Mouse (Mus musculus) forebrain, embryonic 10.5 days (tissue): Measurements from ENCODE around the gene Gm12888. TPM values are rescaled to one million over a fixed set of nuclear protein-coding genes. Genes with fewer than 3 reads are reported as not detected.
"Not testable (repeated sequence)": the region's sequence is repeated elsewhere in the genome, so short reads cannot be mapped to it uniquely, and the experiment has no call there.

ENCODE experiments used
- DNase-seq: peaks from one replicate; pipeline ENCODE4 v3.0.0-alpha.2; 2017; ENCODE audit warnings: low spot score; ENCODE audit errors: extremely low spot score
- H3K27ac ChIP-seq: fragments of 300-500 bp; sonication (generic); 2 replicates; pipeline ENCODE4 v1.5.1; 2016; ENCODE audit warnings: mild to moderate bottlenecking
- H3K27me3 ChIP-seq: fragments of 300-500 bp; sonication (generic); 2 replicates; pipeline ENCODE4 v1.6.1; 2016; ENCODE audit warnings: mild to moderate bottlenecking; ENCODE audit not compliant: poor library complexity, severe bottlenecking
- H3K36me3 ChIP-seq: fragments of 300-500 bp; sonication (generic); replicated peaks from 2 replicates; pipeline ENCODE4 v1.6.1; 2016; ENCODE audit warnings: mild to moderate bottlenecking, moderate library complexity
- H3K4me1 ChIP-seq: fragments of 300-500 bp; sonication (generic); 2 replicates; pipeline ENCODE4 v1.6.1; 2016
- H3K4me3 ChIP-seq: fragments of 300-500 bp; sonication (generic); 2 replicates; pipeline ENCODE4 v1.5.1; 2016; ENCODE audit warnings: mild to moderate bottlenecking, moderate library complexity
- H3K9me3 ChIP-seq: fragments of 300-500 bp; sonication (generic); 2 replicates; pipeline ENCODE4 v1.6.1; 2016; ENCODE audit warnings: mild to moderate bottlenecking, moderate library complexity
- WGBS: fragments of 180-500 bp; shearing (Covaris S2); methylation state at CpG from one replicate; pipeline ENCODE4 v1.1.7; 2016; 5-methylcytosine and 5-hydroxymethylcytosine counted together
- polyA plus RNA-seq: library from polyadenylated mRNA; unstranded; fragments of >200 nt; fragmentation: Nextera tagmentation; extraction: Ambion mirVana; gene quantifications from 2 replicates; pipeline ENCODE4 v1.2.1, GENCODE M21; 2016

The Gm12888 gene
- not detected in 2 replicates for polyA plus RNA-seq

GRCm38 (mm10) chr4:121324817-121325216 is at the start of gene Gm12888:
TSS of gene Gm12888 (minus strand) at chr4:121324917.
- not testable (repeated sequence) for H3K36me3 ChIP-seq, H3K4me3 ChIP-seq, H3K27me3 ChIP-seq, H3K4me1 ChIP-seq, DNase-seq, H3K27ac ChIP-seq
- 65% methylated on average over 5 of the region's 5 CpGs for WGBS
- peaks cover 35% of the 10 kb centered on the region for H3K9me3 ChIP-seq

Other genes with a start within 250 kb of the Gm12888 start
- gene Zmpste24, start 226.7 kb downstream of the Gm12888 start, polyA plus RNA-seq: 31.5 and 33.8 TPM in 2 replicates
- gene Tmco2, start 215.7 kb downstream of the Gm12888 start, polyA plus RNA-seq: not detected in 2 replicates
- gene Rlf, start 109.8 kb downstream of the Gm12888 start, polyA plus RNA-seq: 25.7 and 29.8 TPM in 2 replicates
- not detected in 2 replicates for gene Gm12886, start 98.2 kb upstream of the Gm12888 start, polyA plus RNA-seq